Mouse (Mus musculus): ENCODE results near the gene Rcan1.

The Rcan1 gene

DNA sequence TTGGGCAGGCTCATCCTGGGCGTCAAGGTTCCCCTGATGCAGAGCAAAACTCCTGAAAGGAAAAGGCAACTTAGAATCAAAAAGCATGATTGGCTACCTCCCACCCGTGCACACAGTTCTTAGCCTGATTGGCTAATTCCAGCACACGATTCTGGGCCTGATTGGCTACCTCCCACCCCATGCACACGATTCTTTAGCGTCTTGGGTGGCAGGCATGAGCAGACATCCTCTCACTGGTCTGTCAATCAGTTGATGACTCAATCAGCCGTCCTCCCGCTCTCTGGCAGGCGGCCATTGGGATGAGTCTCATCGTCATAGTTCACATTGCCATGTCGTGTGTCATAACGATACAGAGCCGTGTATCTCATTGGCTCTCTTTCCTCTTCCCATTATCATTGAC lies 121.7 kb downstream of the Rcan1 start:
- DNase-seq (ENCODE audit: low spot score in 2 of 2), result no peak

DNA sequence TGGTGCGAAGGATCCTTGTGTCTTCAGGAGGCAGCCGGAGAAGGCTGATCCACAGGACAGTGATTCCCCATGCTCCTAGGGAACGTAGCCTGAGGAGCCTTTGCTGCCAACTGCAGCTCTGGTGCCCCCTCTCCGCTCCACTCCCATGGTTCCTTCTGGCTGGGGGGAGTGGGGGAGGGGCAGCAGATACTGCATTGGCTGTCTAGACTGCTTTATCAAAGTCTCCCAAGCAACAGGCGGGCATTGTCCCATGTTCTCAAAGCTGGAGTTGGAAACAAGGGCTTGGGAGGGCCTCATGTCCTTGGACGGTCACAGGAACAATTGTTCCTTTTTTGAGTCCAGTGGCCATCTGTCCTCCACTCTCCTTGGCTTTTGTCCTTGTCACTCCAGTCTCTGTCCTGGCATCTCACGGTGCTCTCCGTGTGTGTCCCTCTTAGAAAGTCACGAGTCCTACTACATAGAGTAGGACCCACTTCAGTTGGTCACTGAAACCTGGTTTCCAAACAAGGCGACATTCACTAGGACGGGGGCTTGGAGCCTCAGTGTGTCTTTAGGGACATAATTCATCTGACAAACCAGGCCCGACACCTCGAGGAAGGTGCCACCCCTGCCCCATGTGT lies 124.3 kb downstream of the Rcan1 start:
- DNase-seq (ENCODE audit: low spot score in 2 of 2), result no peak

DNA sequence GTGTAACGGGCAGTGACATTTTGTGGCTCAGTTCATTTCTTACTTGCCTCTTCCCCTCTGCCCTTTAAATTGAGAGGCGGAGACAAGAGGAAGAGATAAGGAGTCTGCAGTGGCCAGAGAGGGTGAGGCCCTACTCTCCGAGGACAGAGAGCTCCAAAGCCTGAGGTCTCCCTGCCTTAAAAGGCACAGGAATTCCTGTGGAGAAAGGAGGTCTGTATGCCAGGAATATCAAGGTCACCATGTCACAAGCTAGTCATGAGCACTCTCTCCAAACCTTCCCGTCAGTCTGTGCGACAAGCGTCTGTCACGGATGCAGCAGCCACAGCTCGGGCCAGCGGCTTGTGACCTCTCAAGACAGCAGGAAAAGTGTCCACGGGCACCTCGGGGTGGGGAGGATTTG lies 125.5 kb downstream of the Rcan1 start:
- no peak for DNase-seq (ENCODE audit: low spot score in 2 of 2)

Data from spleen, postnatal 10 days (tissue).